Mouse (Mus musculus): Measurements from ENCODE around the gene L3mbtl4.
"Not testable (repeated sequence)": the region's sequence is repeated elsewhere in the genome, so short reads cannot be mapped to it uniquely, and the experiment has no call there.

Gene L3mbtl4

DNA sequence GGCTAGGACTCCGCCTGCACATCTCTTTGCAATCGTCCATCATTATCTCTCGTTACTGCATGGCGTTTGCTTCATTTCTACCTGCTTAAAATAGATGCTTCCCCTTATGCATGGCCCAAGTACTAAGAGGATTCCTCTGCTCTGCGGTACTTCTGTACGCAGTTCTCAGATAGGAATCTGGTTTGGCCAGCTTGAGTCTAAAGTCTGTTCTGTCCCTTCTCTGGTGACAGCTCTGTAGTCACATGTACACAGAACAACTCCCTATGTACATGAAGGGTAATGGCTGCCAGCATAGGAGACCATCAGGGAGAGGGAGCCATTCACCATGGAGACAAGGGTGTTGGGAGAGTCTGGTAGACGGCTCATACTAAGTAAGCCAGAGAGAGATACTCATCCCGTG lies 47.3 kb downstream of the L3mbtl4 start:
- DNase-seq (ENCODE audit: low read depth, low spot score): no peak
- Histone ChIP-seq H3K36me3 (ENCODE audit: control insufficient read depth, insufficient read depth, low read length, poor library complexity, severe bottlenecking) (no peaks in the 10 kb centered on the region), H3K27me3 (ENCODE audit: control insufficient read depth, insufficient read depth, low read length, poor library complexity, severe bottlenecking) (no peaks in the 10 kb centered on the region)

DNA sequence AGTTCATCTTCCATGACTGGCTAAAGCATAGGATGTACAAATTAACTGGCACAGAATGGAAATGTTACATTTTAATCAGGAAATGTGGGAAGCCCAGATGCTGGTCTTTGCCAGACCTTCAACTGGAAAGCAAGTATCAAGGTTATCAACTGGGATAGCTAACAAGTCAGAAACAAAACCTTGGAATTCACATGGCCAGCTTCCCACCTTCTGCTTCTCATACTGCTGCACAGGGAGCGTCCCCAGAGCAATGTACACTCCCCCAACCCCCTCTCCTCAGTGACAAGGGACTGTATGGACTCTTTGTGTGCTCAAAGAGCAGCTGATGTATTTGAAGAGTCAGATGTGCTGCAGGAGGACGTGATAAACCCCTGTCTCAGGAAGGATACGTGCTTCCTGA lies 49.0 kb downstream of the L3mbtl4 start:
- DNase-seq (ENCODE audit: low read depth, low spot score): no peak
- no peaks in the 10 kb centered on the region for H3K27me3 ChIP-seq (ENCODE audit: control insufficient read depth, insufficient read depth, low read length, poor library complexity, severe bottlenecking)
- H3K36me3 ChIP-seq (ENCODE audit: control insufficient read depth, insufficient read depth, low read length, poor library complexity, severe bottlenecking): no peaks in the 10 kb centered on the region

DNA sequence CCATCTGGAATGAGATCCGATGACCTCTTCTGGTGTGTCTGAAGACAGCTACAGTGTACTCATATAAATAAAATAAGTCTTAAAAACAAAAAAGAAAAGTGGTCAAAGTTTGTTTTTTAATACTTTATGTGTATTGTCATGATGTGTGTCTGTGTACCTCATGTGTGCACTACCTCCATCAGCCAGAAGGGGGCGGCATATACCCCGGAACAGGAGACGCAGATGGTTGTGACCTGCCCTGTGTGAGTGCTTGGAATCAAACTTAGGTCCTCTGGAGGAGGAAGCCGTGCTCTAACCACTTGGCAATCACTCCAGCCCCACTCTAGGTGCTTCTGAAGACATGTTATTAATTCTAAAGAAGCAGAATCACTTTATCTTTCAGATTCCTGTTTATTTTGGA lies 58.6 kb downstream of the L3mbtl4 start:
- Histone ChIP-seq H3K36me3 (ENCODE audit: control insufficient read depth, insufficient read depth, low read length, poor library complexity, severe bottlenecking) (no peaks in the 10 kb centered on the region), H3K27me3 (ENCODE audit: control insufficient read depth, insufficient read depth, low read length, poor library complexity, severe bottlenecking) (no peaks in the 10 kb centered on the region)
- no peak for DNase-seq (ENCODE audit: low read depth, low spot score)

- DNase-seq (ENCODE audit: low read depth, low spot score): no peak
- Histone ChIP-seq H3K36me3 (ENCODE audit: control insufficient read depth, insufficient read depth, low read length, poor library complexity, severe bottlenecking) (no peaks in the 10 kb centered on the region), H3K27me3 (ENCODE audit: control insufficient read depth, insufficient read depth, low read length, poor library complexity, severe bottlenecking) (no peaks in the 10 kb centered on the region)
These were observed 59.8 kb downstream of the L3mbtl4 start for GRCm38 (mm10) chr17:68333382-68333781.

- no peak for DNase-seq (ENCODE audit: low read depth, low spot score)
- Histone ChIP-seq H3K27me3 (ENCODE audit: control insufficient read depth, insufficient read depth, low read length, poor library complexity, severe bottlenecking) (no peaks in the 10 kb centered on the region), H3K36me3 (ENCODE audit: control insufficient read depth, insufficient read depth, low read length, poor library complexity, severe bottlenecking) (no peaks in the 10 kb centered on the region)
These were observed 65.4 kb downstream of the L3mbtl4 start for GRCm38 (mm10) chr17:68338917-68339553.

- H3K36me3 ChIP-seq (ENCODE audit: control insufficient read depth, insufficient read depth, low read length, poor library complexity, severe bottlenecking): no peaks in the 10 kb centered on the region
- H3K27me3 ChIP-seq (ENCODE audit: control insufficient read depth, insufficient read depth, low read length, poor library complexity, severe bottlenecking): no peaks in the 10 kb centered on the region
- no peak for DNase-seq (ENCODE audit: low read depth, low spot score)
These were observed 84.1 kb downstream of the L3mbtl4 start for GRCm38 (mm10) chr17:68357687-68358086.

DNA sequence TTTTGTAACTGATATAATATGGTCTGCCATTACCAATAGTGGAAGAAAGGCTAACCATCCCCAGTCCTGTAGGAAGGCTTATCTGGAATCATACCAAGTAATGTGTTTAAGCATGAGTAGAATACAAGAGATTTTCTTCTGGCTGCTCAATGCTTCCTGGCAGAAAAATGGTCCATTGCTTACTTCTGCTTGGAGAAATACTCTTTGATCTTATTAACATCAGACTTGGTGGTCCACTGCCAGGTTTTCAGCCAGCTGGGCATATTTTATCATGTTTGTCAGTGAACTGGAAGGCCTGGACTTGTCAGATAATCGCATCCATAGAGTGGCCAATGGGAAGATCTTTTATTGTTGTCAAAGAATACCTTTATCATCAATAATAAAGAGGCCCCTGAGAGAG lies 97.5 kb downstream of the L3mbtl4 start:
- Histone ChIP-seq H3K27me3 (ENCODE audit: control insufficient read depth, insufficient read depth, low read length, poor library complexity, severe bottlenecking) (no peaks in the 10 kb centered on the region), H3K36me3 (ENCODE audit: control insufficient read depth, insufficient read depth, low read length, poor library complexity, severe bottlenecking) (no peaks in the 10 kb centered on the region)
- no peak for DNase-seq (ENCODE audit: low read depth, low spot score)

- H3K36me3 ChIP-seq (ENCODE audit: control insufficient read depth, insufficient read depth, low read length, poor library complexity, severe bottlenecking): no peaks in the 10 kb centered on the region
- DNase-seq (ENCODE audit: low read depth, low spot score): no peak
These were observed 114.9 kb downstream of the L3mbtl4 start for GRCm38 (mm10) chr17:68388481-68388880.

DNA sequence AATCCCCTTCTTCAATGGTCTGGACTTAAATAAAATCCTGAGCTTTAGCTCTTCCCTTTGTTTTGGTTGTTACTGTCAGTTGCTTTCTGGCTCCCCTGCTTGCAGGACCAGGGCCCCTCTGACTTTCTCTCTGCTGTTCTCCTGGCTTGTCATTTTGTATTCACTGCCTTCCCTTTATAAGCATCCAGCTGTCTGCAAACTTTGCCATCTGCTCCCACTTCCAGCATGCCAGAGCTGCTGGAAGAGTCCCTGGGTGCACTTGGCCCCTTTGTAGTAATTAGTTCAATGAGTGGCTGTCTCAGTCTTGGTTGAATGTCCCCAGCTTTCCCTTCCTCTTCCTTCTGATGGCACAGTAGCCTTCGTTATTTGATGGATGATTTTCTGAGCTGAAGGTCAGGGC lies 132.4 kb downstream of the L3mbtl4 start:
- H3K27me3 ChIP-seq (ENCODE audit: control insufficient read depth, insufficient read depth, low read length, poor library complexity, severe bottlenecking): no peaks in the 10 kb centered on the region
- DNase-seq (ENCODE audit: low read depth, low spot score): no peak
- H3K36me3 ChIP-seq (ENCODE audit: control insufficient read depth, insufficient read depth, low read length, poor library complexity, severe bottlenecking): no peaks in the 10 kb centered on the region

More at GRCm38 (mm10) chr17:68388481-68388880, 114.9 kb downstream of the L3mbtl4 start:
- H3K27me3 ChIP-seq (ENCODE audit: control insufficient read depth, insufficient read depth, low read length, poor library complexity, severe bottlenecking): no peaks in the 10 kb centered on the region

DNA sequence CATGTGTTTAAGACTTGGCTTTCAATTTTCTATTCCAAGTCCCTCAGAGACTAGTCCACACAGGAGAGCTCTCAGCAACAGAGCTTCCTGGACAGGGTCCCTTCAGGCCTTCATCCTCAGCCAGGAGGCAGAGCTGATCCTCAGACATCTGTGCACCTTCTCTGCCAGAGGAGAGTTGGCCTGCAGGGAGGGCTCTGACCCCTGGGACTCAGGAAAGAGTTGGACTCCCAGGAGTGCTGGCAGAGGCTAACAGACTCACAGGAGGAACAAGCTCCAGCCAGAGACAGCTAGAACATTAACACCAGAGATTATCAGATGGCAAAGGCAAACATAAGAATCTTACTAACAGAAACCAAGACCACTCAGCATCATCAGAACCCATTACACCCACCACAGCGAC lies 133.5 kb downstream of the L3mbtl4 start:
- not testable (repeated sequence) for H3K36me3 ChIP-seq (ENCODE audit: control insufficient read depth, insufficient read depth, low read length, poor library complexity, severe bottlenecking); H3K27me3 ChIP-seq (ENCODE audit: control insufficient read depth, insufficient read depth, low read length, poor library complexity, severe bottlenecking); DNase-seq (ENCODE audit: low read depth, low spot score)

- no peaks in the 10 kb centered on the region for H3K27me3 ChIP-seq (ENCODE audit: control insufficient read depth, insufficient read depth, low read length, poor library complexity, severe bottlenecking)
- H3K36me3 ChIP-seq (ENCODE audit: control insufficient read depth, insufficient read depth, low read length, poor library complexity, severe bottlenecking): no peaks in the 10 kb centered on the region
- no peak for DNase-seq (ENCODE audit: low read depth, low spot score)
These were observed 149.3 kb downstream of the L3mbtl4 start for GRCm38 (mm10) chr17:68422663-68423498.

- H3K36me3 ChIP-seq (ENCODE audit: control insufficient read depth, insufficient read depth, low read length, poor library complexity, severe bottlenecking): no peaks in the 10 kb centered on the region
- no peaks in the 10 kb centered on the region for H3K27me3 ChIP-seq (ENCODE audit: control insufficient read depth, insufficient read depth, low read length, poor library complexity, severe bottlenecking)
- DNase-seq (ENCODE audit: low read depth, low spot score): no peak
These were observed 160.0 kb downstream of the L3mbtl4 start for GRCm38 (mm10) chr17:68433576-68433975.

DNA sequence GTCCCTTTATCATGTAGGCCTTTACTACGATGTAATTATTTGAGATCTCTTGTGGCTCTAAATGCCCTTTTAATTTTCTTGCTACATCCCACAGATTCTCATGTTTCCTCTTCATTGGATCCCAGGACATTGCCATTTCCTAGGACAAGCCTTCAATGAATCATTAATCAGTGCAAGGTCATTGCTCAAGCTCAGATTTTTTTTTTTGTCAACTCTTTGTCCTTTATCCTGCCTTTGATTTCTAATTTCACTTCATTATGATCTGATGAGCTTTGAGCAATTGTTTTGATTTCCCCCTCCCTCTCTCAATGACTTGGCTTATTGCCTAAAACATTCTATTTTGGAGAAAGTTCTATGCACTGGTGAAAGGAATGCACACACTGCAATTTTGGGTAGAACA lies 177.3 kb downstream of the L3mbtl4 start:
- H3K36me3 ChIP-seq (ENCODE audit: control insufficient read depth, insufficient read depth, low read length, poor library complexity, severe bottlenecking): no peaks in the 10 kb centered on the region
- DNase-seq (ENCODE audit: low read depth, low spot score): no peak
- H3K27me3 ChIP-seq (ENCODE audit: control insufficient read depth, insufficient read depth, low read length, poor library complexity, severe bottlenecking): no peaks in the 10 kb centered on the region

DNA sequence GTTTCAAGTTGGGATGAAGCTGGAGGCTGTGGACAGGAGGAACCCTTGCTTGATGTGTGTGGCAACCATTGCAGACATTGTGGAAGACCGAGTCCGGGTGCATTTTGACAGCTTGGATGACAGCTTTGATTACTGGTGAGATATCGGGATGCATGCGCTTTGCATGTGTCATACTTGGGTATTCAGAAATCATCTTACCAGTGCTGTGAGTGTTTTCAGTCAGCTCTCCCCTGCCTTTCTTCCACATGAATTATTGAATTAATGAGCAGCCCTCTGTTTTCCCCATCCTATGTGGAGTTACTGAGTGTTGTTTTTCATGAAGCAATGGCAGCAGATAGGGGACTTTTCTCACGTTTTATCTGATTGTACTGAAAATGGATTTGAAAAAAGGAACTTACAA lies 187.9 kb downstream of the L3mbtl4 start:
- Histone ChIP-seq H3K27me3 (ENCODE audit: control insufficient read depth, insufficient read depth, low read length, poor library complexity, severe bottlenecking) (no peaks in the 10 kb centered on the region), H3K36me3 (ENCODE audit: control insufficient read depth, insufficient read depth, low read length, poor library complexity, severe bottlenecking) (no peaks in the 10 kb centered on the region)
- no peak for DNase-seq (ENCODE audit: low read depth, low spot score)

DNA sequence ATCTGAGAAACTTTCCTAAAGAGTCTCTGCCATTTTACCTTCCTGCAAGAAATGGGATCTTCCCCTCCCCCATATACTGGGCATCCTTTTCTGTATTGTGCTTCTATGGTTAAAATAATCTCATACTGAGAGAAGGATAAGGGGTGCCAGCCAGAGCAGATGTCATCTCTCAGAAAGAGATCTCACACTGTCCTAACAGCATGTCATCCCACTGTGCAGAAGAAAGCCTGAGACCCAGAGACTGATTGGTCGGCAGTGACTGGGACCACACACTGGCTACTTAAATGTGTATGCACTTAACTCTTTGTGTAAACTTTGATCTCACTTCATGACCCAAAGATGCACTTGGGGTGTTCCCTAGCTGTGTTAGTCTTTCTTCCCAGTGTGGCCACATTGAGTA lies 193.7 kb downstream of the L3mbtl4 start:
- no peaks in the 10 kb centered on the region for H3K36me3 ChIP-seq (ENCODE audit: control insufficient read depth, insufficient read depth, low read length, poor library complexity, severe bottlenecking)
- no peak for DNase-seq (ENCODE audit: low read depth, low spot score)
- H3K27me3 ChIP-seq (ENCODE audit: control insufficient read depth, insufficient read depth, low read length, poor library complexity, severe bottlenecking): no peaks in the 10 kb centered on the region

Measured in splenic B cell, adult 2 months (primary cell).